Mouse (Mus musculus) thymus, adult 2 months (tissue): ENCODE measurements around the gene Kank1. TPM values are rescaled to one million over a fixed set of nuclear protein-coding genes. Genes with fewer than 3 reads are reported as not detected.

Experiments used
- DNase-seq: peaks from one replicate; pipeline ENCODE4 v3.0.0; 2021
- H3K27ac ChIP-seq: fragments of 200-500 bp; 2 replicates; pipeline ENCODE4 v1.5.1; 2012; ENCODE audit warnings: low read length, control low read depth; ENCODE audit not compliant: control insufficient read depth, insufficient read depth
- H3K27me3 ChIP-seq: fragments of 200-500 bp; 2 replicates; pipeline ENCODE4 v1.6.1; 2012; ENCODE audit warnings: mild to moderate bottlenecking, low read length, moderate library complexity, mixed read lengths; ENCODE audit not compliant: control insufficient read depth, insufficient read depth
- H3K36me3 ChIP-seq: fragments of 200-500 bp; 2 replicates; pipeline ENCODE4 v1.6.1; 2012; ENCODE audit warnings: mild to moderate bottlenecking, low read length, moderate library complexity; ENCODE audit not compliant: control insufficient read depth, insufficient read depth
- H3K4me1 ChIP-seq: fragments of 200-500 bp; replicated peaks from 2 replicates; pipeline ENCODE4 v1.6.1; 2012; ENCODE audit warnings: low read length; ENCODE audit not compliant: control insufficient read depth, insufficient read depth
- H3K4me3 ChIP-seq: fragments of 200-500 bp; 2 replicates; pipeline ENCODE4 v1.5.1; 2012; ENCODE audit warnings: mild to moderate bottlenecking, low read length, control low read depth, moderate library complexity; ENCODE audit not compliant: control insufficient read depth, insufficient read depth
- CTCF ChIP-seq: fragments of 200-500 bp; IDR thresholded peaks from 2 replicates; pipeline ENCODE4 v1.5.1; 2012; ENCODE audit warnings: mild to moderate bottlenecking, control low read depth, low read length, moderate library complexity, borderline replicate concordance; ENCODE audit not compliant: control insufficient read depth, poor library complexity, insufficient read depth; ENCODE audit errors: extremely low read depth
- POLR2A ChIP-seq: fragments of 200-500 bp; IDR thresholded peaks from 2 replicates; pipeline ENCODE4 v1.6.1; 2012; ENCODE audit warnings: mild to moderate bottlenecking, low read length, control low read depth, moderate library complexity; ENCODE audit not compliant: control insufficient read depth, poor library complexity, insufficient read depth; ENCODE audit errors: extremely low read depth
- WGBS: fragments of 180-500 bp; shearing (Covaris S2); methylation state at CpG from one replicate; pipeline ENCODE4 v1.1.7; 2018; 5-methylcytosine and 5-hydroxymethylcytosine counted together
- polyA plus RNA-seq: library from polyadenylated mRNA; depleted of rRNA; stranded (reverse); fragments of >200 nt; gene quantifications from 2 replicates; pipeline ENCODE4 v1.2.3, GENCODE M21; 2012

Gene Kank1
- polyA plus RNA-seq, 1 experiment = 13.6 TPM

DNA sequence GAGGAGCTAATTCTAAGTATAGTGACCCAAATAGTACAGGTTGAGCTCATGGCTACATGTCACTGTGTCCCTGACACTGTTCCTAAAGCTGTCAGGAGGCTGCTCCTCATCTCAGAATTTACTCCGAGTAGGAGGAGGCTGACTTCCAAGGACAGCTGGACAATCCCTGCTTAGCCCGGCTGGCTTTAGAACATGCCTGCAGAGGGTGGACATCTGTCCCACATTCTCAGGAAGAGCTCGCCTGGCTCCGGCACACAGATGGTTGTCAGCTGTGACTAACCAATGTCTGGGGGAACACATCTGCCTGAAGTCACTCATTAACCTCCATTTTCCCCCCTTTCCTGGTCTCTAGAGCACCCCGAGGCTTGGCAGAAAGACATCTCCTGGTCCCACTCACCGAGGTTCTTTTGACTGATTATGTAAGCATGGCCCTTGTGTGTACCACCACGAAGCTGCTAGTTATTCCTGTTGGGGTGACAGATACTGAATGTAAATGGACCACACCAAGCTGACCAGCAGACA lies 196.5 kb downstream of the Kank1 start:
- Histone ChIP-seq H3K4me3 (no peak overlapping the region), H3K4me1 (no peaks in the 10 kb centered on the region), H3K27ac (no peak overlapping the region), H3K27me3 (no peaks in the 10 kb centered on the region), H3K36me3 (no peaks in the 10 kb centered on the region)
- DNase-seq = no peak
- WGBS = 91% methylated on average over 7 of the region's 7 CpGs
- no peak for TF ChIP-seq CTCF
- TF ChIP-seq POLR2A = no peak

DNA sequence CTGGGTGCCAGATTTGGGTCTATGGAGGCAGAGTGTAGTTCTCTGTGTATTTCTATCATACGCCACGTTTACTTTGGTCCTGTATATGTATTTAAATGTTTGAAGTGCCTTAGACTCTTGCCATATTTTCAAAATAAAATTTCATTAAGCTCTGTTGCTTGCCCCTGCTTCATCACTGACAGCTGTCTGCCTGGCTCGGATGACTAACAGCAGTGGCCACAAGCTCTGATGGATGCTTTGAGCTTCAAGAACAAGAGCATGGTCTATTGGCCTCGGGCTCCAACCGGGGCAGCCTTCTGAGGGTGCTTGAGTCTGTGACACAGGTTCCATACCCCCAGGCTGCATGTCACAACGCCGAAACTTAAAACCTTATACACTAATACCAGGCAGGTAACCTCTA lies 197.6 kb downstream of the Kank1 start:
- Histone ChIP-seq H3K36me3 (no peaks in the 10 kb centered on the region), H3K27ac (no peak overlapping the region), H3K4me1 (no peaks in the 10 kb centered on the region), H3K4me3 (no peak overlapping the region), H3K27me3 (no peaks in the 10 kb centered on the region)
- DNase-seq = no peak
- 90% methylated on average over 7 of the region's 7 CpGs for whole genome bisulfite sequencing
- no peak for TF ChIP-seq CTCF
- TF ChIP-seq POLR2A = no peak

DNA sequence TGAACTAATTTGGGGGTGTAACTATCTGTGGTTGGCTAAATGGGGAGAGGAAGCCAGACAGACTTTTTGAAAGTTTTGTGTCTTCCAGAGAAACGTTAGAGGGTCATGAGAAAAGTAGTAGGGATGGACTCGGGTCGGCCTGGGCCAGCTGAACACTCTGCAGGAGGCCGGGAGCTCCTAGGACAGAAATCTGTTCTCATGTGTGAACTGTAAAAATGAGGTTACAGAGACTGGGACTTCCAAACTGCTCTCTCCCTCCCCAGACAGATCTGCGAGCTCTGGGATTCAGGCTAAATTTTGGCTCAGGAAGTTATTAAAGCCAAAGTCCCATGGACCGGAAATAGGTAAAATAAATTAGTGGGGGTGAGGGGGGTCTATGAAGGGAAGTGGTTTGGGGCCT lies 198.0 kb downstream of the Kank1 start:
- WGBS = 62% methylated on average over 6 of the region's 6 CpGs
- no peaks in the 10 kb centered on the region for H3K4me1 ChIP-seq
- no peaks in the 10 kb centered on the region for H3K36me3 ChIP-seq
- no peak overlapping the region for H3K4me3 ChIP-seq
- TF ChIP-seq CTCF (no peak), POLR2A (no peak)
- H3K27me3 ChIP-seq = no peaks in the 10 kb centered on the region
- DNase-seq = no peak
- H3K27ac ChIP-seq = no peak overlapping the region

DNA sequence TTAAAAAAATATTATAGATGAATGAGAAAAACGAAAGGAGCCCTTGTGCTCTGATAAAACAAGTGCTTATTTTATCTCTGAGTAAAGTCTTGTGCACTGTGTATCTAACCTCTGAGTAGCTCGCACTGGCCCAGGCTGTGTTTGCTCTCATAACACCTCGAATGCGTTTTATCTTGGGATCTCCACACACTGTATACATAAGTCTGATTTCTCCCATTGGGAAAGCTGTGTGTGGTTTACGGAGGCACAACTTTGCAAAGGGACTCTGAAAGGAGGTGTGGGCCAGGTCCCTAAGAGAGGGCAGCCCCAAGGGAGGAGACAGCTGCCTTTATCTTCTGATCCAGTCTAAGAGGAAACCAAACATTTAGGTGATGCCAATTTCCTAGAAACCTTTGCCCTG lies 198.6 kb downstream of the Kank1 start:
- WGBS = 88% methylated on average over 5 of the region's 5 CpGs
- no peak overlapping the region for H3K4me3 ChIP-seq

DNA sequence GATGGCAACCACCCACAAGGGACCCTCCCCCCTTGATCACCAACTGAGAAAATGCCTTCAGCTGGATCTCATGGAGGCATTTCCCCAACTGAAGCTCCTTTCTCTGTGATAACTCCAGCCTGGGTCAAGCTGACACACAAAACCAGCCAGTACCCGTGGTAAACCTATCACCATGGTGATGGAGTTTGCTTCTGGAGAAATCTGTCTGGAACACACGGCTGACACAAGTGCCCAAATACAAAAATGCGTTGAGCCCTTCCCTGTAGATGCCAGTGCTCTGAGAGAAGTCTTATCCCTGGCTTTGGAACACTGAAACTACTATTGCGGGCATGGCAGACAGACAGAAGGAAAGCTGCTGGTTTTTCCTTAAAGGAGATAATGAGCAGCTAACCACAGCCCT lies 199.4 kb downstream of the Kank1 start:
- TF ChIP-seq POLR2A (no peak), CTCF (no peak)
- Histone ChIP-seq H3K27ac (no peak overlapping the region), H3K27me3 (no peaks in the 10 kb centered on the region), H3K4me1 (no peaks in the 10 kb centered on the region), H3K4me3 (no peak overlapping the region), H3K36me3 (no peaks in the 10 kb centered on the region)
- 70% methylated on average over 4 of the region's 4 CpGs for WGBS
- no peak for DNase-seq

More for the DNA sequence above, 198.6 kb downstream of the Kank1 start:
- TF ChIP-seq POLR2A = no peak
- TF ChIP-seq CTCF = no peak
- no peaks in the 10 kb centered on the region for H3K27me3 ChIP-seq
- H3K36me3 ChIP-seq = no peaks in the 10 kb centered on the region
- no peaks in the 10 kb centered on the region for H3K4me1 ChIP-seq
- no peak overlapping the region for H3K27ac ChIP-seq
- no peak for DNase-seq

DNA sequence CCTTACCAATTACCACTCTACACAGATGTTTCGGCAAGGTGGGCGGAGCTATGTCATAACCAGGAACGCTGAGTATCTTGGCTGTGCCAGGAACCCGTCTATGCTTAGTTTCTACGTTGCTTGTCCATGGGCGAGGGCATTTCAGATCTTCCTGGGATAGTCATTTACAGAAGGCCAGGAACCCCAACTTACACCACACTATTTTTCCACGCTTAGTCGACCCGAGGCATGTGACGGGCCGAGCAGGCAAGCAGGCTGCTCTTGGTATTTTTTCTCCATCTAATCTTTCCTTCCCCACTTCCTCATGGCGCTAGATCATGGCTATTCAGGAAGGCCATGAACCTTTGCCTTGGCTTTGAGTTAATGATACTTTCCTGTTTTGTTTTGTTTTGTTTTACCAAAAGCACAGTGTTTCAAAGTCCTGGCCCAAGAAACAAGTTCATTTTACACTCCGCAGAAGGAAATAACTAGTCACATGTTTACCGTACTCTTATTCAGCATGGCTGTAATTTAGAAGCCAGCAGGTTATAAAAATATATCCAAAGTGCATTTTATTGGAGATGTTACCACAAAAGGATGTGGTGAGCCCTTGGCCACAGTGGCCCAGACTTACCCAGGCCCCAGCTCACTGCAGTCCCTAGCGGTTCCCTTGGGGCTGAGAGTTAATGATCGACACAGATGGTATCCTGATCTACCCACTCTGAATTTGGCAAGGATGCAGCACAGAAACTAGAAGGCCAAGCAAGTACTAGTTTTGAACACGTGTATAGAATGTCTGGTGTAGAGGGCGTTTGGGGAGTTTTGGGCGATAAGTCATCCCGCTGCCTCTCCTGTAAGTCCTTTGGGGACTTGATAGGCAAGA lies 200.2 kb downstream of the Kank1 start:
- no peaks in the 10 kb centered on the region for H3K36me3 ChIP-seq
- WGBS = 45% methylated on average over 20 of the region's 20 CpGs
- DNase-seq = no peak
- H3K27ac ChIP-seq = no peak overlapping the region
- no peak overlapping the region for H3K4me3 ChIP-seq
- no peak for TF ChIP-seq CTCF
- TF ChIP-seq POLR2A = no peak
- no peaks in the 10 kb centered on the region for H3K27me3 ChIP-seq
- H3K4me1 ChIP-seq = no peaks in the 10 kb centered on the region

DNA sequence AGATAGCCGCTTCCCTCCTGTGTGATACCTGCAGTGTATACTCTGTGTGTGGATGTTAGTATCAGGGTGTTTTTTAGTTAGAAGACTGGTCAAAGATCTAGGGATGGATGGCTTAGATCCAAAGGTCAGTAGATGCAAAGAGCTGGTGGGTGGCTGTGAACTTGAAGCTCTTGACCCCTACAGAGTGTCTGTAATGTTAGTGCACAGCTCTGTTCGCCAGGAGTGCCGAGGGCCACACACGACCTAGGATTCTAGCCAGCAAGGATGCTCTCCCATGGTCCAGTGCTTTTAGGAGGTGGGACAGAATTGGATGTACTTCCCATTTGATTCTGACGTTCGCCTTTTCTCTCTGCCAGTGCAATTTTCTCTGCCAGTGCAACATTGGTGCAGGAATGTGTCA lies 201.5 kb downstream of the Kank1 start:
- 93% methylated on average over 6 of the region's 6 CpGs for WGBS
- no peak overlapping the region for H3K27ac ChIP-seq
- no peaks in the 10 kb centered on the region for H3K36me3 ChIP-seq
- DNase-seq = no peak
- TF ChIP-seq CTCF (no peak), POLR2A (no peak)
- H3K27me3 ChIP-seq = no peaks in the 10 kb centered on the region
- H3K4me3 ChIP-seq = no peak overlapping the region
- H3K4me1 ChIP-seq = no peaks in the 10 kb centered on the region
